Mouse (Mus musculus): Measurements from ENCODE around the gene Tomm22. TPM values are rescaled to one million over a fixed set of nuclear protein-coding genes. Genes with fewer than 3 reads are reported as not detected.

Gene Tomm22
- polyA plus RNA-seq, 1 experiment = 145 TPM

DNA sequence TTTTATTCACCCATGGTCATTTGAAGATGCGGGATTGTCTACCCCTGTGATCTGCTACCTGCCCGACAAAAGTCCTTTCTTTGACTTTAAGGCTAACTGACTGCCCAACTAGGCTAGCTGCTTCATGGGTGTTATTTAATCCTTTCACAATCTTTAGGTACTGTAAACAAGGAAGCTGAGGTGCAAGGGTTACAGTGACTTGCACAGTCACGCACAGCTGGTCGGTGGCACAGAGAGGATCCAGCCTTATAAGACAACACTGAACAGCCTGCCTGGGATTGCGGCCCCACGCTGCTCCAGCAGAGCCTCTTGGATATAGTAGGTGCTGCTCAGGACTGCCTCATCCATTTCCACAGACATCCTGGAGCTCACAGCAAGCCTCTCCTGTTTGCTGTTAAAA is 12.5 kb downstream of the Tomm22 start:
- Histone ChIP-seq H3K27ac (ENCODE audit: insufficient read depth, low read length) (no peak overlapping the region), H3K9ac (ENCODE audit: low read depth, poor library complexity, severe bottlenecking) (no peak overlapping the region), H3K4me3 (ENCODE audit: low read depth, low read length) (no peak overlapping the region)

DNA sequence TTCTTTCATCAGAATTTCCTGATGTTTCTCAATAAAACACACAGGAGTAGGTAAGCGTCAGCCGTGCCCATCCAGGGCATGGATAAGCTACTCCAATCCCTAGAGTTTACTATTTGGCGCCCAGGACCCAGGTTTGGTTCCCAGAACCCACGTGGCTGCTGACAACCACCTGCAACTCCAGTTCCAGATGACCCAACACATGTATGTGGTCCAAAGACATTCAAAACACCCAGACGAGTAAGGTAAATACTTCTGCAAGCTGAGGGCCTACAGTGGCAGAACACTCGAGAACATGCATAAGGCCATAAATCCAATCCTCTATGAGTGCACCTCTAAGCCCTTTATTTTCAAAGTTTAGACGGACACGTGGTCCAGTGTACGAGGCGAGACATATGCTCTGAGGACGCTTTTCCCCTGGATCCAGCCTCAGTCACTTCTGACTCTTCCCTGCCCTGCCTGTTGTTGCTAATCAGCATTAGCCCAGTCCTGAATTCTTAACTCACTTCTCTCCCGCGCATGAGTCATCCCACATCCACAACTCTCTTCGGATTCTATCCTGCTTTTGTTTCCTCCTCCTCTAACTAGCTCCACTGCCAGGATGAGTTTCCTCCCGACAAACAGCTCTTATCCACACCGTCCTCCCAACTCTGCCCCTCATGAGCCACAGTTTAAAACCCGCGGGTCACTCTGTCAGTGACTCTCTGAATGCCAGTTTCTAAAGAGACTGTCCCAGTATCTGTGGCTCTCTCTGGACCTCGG is 13.2 kb downstream of the Tomm22 start:
- H3K9ac ChIP-seq (ENCODE audit: low read depth, poor library complexity, severe bottlenecking) = no peak overlapping the region
- no peak overlapping the region for H3K4me3 ChIP-seq (ENCODE audit: low read depth, low read length)
- no peak for TF ChIP-seq EP300 (IDR thresholded peaks at IDR 0.05; ENCODE audit: insufficient read depth, low read depth, low read length)
- no peak for TF ChIP-seq CTCF (IDR thresholded peaks at IDR 0.05; ENCODE audit: low read depth, low read length)
- no peak for TF ChIP-seq POLR2A (IDR thresholded peaks at IDR 0.05; ENCODE audit: insufficient read depth, low read length)
- H3K27ac ChIP-seq (ENCODE audit: insufficient read depth, low read length) = no peak overlapping the region
- H3K4me1 ChIP-seq (ENCODE audit: control insufficient read depth, insufficient read depth, low read length) = peaks cover 4% of the 10 kb centered on the region
- no peaks in the 10 kb centered on the region for H3K9me3 ChIP-seq (replicated peaks; ENCODE audit: control insufficient read depth, insufficient read depth, low read length, poor library complexity, severe bottlenecking)
- H3K27me3 ChIP-seq (ENCODE audit: control insufficient read depth, insufficient read depth, low read length, poor library complexity, severe bottlenecking) = no peaks in the 10 kb centered on the region
- H3K36me3 ChIP-seq (ENCODE audit: control insufficient read depth, insufficient read depth, low read length, poor library complexity, severe bottlenecking) = no peaks in the 10 kb centered on the region

More for the DNA sequence above, 12.5 kb downstream of the Tomm22 start:
- Histone ChIP-seq H3K4me1 (ENCODE audit: control insufficient read depth, insufficient read depth, low read length) (peaks cover 4% of the 10 kb centered on the region), H3K36me3 (ENCODE audit: control insufficient read depth, insufficient read depth, low read length, poor library complexity, severe bottlenecking) (no peaks in the 10 kb centered on the region), H3K27me3 (ENCODE audit: control insufficient read depth, insufficient read depth, low read length, poor library complexity, severe bottlenecking) (no peaks in the 10 kb centered on the region), H3K9me3 (replicated peaks; ENCODE audit: control insufficient read depth, insufficient read depth, low read length, poor library complexity, severe bottlenecking) (no peaks in the 10 kb centered on the region)
- TF ChIP-seq POLR2A (IDR thresholded peaks at IDR 0.05; ENCODE audit: insufficient read depth, low read length) = no peak
- TF ChIP-seq CTCF (IDR thresholded peaks at IDR 0.05; ENCODE audit: low read depth, low read length) = no peak
- no peak for TF ChIP-seq EP300 (IDR thresholded peaks at IDR 0.05; ENCODE audit: insufficient read depth, low read depth, low read length)

DNA sequence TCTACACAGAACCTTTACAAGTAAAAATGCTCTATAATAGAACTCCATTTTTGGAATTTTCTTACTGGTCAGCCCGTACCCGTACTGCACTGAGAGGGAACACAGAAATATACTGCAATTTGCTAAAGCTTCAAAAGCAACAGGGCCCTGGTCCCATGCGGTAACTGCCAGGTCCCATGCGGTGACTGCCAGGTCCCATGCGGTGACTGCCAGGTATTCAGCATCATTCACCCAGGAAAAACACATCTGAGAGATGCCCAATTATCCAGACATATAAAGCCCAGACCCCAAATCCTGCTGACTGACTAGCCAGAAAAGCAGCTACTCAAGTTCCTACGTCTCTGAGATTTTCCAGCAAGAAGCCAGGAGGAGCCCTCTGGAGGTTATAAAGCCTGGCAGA is 14.0 kb downstream of the Tomm22 start:
- Histone ChIP-seq H3K4me3 (ENCODE audit: low read depth, low read length) (no peak overlapping the region), H3K9ac (ENCODE audit: low read depth, poor library complexity, severe bottlenecking) (no peak overlapping the region), H3K36me3 (ENCODE audit: control insufficient read depth, insufficient read depth, low read length, poor library complexity, severe bottlenecking) (no peaks in the 10 kb centered on the region), H3K27me3 (ENCODE audit: control insufficient read depth, insufficient read depth, low read length, poor library complexity, severe bottlenecking) (no peaks in the 10 kb centered on the region), H3K9me3 (replicated peaks; ENCODE audit: control insufficient read depth, insufficient read depth, low read length, poor library complexity, severe bottlenecking) (no peaks in the 10 kb centered on the region), H3K27ac (ENCODE audit: insufficient read depth, low read length) (no peak overlapping the region), H3K4me1 (ENCODE audit: control insufficient read depth, insufficient read depth, low read length) (peaks cover 4% of the 10 kb centered on the region)
- no peak for TF ChIP-seq CTCF (IDR thresholded peaks at IDR 0.05; ENCODE audit: low read depth, low read length)
- no peak for TF ChIP-seq EP300 (IDR thresholded peaks at IDR 0.05; ENCODE audit: insufficient read depth, low read depth, low read length)
- TF ChIP-seq POLR2A (IDR thresholded peaks at IDR 0.05; ENCODE audit: insufficient read depth, low read length) = no peak

DNA sequence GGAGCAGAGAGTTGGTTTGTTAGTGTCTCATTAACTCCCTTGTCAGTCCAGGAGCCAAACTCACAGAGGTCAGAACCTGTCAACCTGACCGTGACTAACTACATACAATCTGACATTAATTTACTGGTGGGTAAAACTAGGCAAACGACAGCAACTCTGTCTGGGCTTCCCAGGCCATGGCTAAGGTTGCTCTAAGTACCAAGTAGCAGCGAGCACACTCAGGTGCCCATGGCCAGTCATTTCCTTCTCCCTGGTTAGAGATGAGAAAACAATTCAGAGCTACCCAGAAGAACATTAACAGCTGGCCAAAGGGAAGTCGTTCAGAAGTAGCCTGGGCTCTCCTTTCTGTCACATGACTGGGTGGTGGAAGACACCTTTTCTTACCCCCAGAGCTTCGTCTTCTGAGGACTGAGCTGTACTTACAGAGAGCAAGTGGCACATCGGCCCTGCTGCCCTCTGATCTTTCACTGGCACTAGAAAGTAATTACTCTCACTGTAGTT is 14.5 kb downstream of the Tomm22 start:
- TF ChIP-seq POLR2A (IDR thresholded peaks at IDR 0.05; ENCODE audit: insufficient read depth, low read length) = no peak
- no peak for TF ChIP-seq EP300 (IDR thresholded peaks at IDR 0.05; ENCODE audit: insufficient read depth, low read depth, low read length)
- TF ChIP-seq CTCF (IDR thresholded peaks at IDR 0.05; ENCODE audit: low read depth, low read length) = no peak
- Histone ChIP-seq H3K4me1 (ENCODE audit: control insufficient read depth, insufficient read depth, low read length) (peaks cover 4% of the 10 kb centered on the region), H3K27ac (ENCODE audit: insufficient read depth, low read length) (no peak overlapping the region), H3K4me3 (ENCODE audit: low read depth, low read length) (no peak overlapping the region), H3K36me3 (ENCODE audit: control insufficient read depth, insufficient read depth, low read length, poor library complexity, severe bottlenecking) (no peaks in the 10 kb centered on the region), H3K27me3 (ENCODE audit: control insufficient read depth, insufficient read depth, low read length, poor library complexity, severe bottlenecking) (no peaks in the 10 kb centered on the region), H3K9ac (ENCODE audit: low read depth, poor library complexity, severe bottlenecking) (no peak overlapping the region), H3K9me3 (replicated peaks; ENCODE audit: control insufficient read depth, insufficient read depth, low read length, poor library complexity, severe bottlenecking) (no peaks in the 10 kb centered on the region)

DNA sequence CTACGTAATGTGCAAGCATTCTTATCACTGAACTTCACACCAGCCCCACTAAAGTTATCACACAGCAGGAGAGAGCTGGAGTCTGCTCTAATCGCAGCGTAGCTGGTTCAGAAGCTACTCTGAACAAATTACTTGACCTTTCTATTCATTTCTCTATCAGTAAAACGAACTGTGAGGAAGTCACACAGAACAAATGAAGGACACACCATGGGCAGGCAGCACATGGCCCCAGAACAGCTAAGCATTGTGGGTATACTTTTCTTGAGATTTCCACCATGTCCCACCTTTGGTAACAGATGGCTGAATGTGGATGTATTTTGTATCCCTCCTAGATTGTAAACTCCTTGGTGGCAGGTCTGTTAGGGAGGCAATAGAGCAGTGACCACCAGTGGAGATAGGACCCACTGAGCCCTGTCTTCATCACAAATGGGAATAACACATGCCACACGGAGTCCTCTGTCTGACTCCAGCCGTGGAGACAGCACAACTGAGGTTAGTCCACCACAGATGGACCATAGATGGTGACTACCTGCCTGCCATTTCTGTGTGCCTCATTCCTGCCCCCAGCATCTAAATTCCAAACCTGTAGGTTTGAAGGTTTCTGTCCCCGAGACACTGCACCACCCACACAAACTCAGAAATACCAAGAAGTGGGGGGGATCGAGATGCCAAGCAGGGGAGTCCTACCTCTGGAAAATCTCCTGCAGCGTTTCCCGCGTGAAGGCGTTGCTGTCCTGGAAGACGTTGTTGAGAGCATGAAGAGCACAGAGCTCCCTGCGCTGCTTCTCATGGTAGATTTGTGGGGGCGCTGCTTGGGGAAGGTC is 15.6 kb downstream of the Tomm22 start:
- Histone ChIP-seq H3K4me3 (ENCODE audit: low read depth, low read length) (peak overlapping the region; percentile 48), H3K4me1 (ENCODE audit: control insufficient read depth, insufficient read depth, low read length) (peaks cover 4% of the 10 kb centered on the region), H3K27ac (ENCODE audit: insufficient read depth, low read length) (no peak overlapping the region), H3K9me3 (replicated peaks; ENCODE audit: control insufficient read depth, insufficient read depth, low read length, poor library complexity, severe bottlenecking) (no peaks in the 10 kb centered on the region), H3K27me3 (ENCODE audit: control insufficient read depth, insufficient read depth, low read length, poor library complexity, severe bottlenecking) (no peaks in the 10 kb centered on the region), H3K36me3 (ENCODE audit: control insufficient read depth, insufficient read depth, low read length, poor library complexity, severe bottlenecking) (no peaks in the 10 kb centered on the region), H3K9ac (ENCODE audit: low read depth, poor library complexity, severe bottlenecking) (peak overlapping the region; percentile 90)
- TF ChIP-seq CTCF (IDR thresholded peaks at IDR 0.05; ENCODE audit: low read depth, low read length) (no peak), POLR2A (IDR thresholded peaks at IDR 0.05; ENCODE audit: insufficient read depth, low read length) (no peak), EP300 (IDR thresholded peaks at IDR 0.05; ENCODE audit: insufficient read depth, low read depth, low read length) (no peak)

All from ES-Bruce4 (cell line).